Mouse (Mus musculus) left cerebral cortex, postnatal 10 days (tissue): ENCODE measurements around the gene Trim58. TPM values are rescaled to one million over a fixed set of nuclear protein-coding genes. Genes with fewer than 3 reads are reported as not detected.

Experiments
- DNase-seq, 2 experiments: peaks; one replicate each; pipeline ENCODE4 v3.0.0; 2021 to 2022; ENCODE audit warnings: low spot score in 2 of 2, mixed read lengths in 1 of 2; ENCODE audit errors: extremely low spot score in 1 of 2
- intact Hi-C: fragments of 180-260 bp; cut with DNase I; formaldehyde crosslinking; loops from one replicate; pipeline ENCODE4 v1.15.1; 2025
- total RNA-seq, 2 experiments: library from RNA; stranded (reverse); gene quantifications; 2 replicates each; pipeline ENCODE4 v1.2.3; 2021

Trim58 gene
- under 1 TPM in 1 of 2 experiments, not detected in 1; 0.20 TPM for total RNA-seq

DNA sequence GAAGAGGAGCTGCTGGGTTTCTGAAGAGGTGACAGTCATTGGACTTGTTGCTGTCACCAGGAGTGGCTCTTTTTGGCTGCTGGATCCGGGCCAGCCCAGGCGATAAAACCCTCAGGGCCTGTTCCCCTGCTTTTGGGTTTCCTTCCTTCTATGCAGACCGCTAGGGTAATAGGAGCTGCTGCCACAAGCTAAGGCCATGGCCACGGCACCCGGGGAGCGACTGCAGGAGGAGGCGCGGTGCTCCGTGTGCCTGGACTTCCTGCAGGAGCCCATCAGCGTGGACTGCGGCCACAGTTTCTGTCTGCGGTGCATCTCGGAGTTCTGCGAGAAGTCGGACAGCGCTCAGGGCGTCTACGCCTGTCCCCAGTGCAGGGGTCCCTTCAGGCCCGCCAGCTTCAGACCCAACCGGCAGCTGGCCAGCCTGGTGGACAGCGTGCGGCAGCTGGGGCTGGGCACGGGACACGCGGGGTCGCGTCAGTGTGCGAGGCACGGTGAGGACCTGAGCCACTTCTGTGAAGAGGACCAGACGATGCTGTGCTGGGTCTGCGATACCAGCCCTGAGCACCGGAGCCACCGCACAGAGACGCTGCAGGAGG, at the start of gene Trim58:
TSS of gene Trim58 (plus strand) at position 194 of the 596 bp plus-strand sequence.
- intact Hi-C loops, result no loop called here
- peak in 1 of 2 experiments; percentile 37 for DNase-seq

- intact Hi-C loops, result no loop called here
- no peak for DNase-seq
Measured at GRCm38 (mm10) chr11:58594814-58595213, 45.5 kb upstream of the Trim58 start, which contains the start of gene Olfr324. Gene Olfr324, plus strand, starts transcription at chr11:58595114.

GRCm38 (mm10) chr11:58597837-58598236, 42.4 kb upstream of the Trim58 start:
- intact Hi-C loops, result no loop called here
- DNase-seq, result no peak

DNA sequence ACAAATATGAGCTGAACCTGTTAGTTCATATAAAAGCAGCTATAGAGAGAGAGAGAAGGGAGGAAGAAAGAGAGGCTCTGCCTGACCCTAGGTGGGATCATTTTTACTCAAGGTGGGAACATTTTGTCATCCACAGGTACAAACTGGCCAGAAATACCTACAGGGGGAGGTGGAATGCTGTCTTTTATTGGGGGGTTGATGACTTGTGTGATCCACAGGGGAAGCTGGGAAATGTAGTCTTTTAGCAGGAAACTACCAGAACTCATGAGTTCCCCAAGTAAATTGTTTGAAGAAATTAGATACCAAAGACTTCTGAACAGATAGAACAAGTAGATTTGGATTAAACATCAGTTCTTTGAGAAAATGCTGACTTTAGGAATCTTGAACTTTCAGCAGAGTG, 38.2 kb upstream of the Trim58 start:
- no peak for DNase-seq
- intact Hi-C loops, result no loop called here

- DNase-seq, result no peak
- intact Hi-C loops, result no loop called here
Measured at GRCm38 (mm10) chr11:58602800-58603560, 37.3 kb upstream of the Trim58 start.

GRCm38 (mm10) chr11:58604688-58605087, 35.6 kb upstream of the Trim58 start:
- DNase-seq, result no peak
- intact Hi-C loops, result no loop called here

DNA sequence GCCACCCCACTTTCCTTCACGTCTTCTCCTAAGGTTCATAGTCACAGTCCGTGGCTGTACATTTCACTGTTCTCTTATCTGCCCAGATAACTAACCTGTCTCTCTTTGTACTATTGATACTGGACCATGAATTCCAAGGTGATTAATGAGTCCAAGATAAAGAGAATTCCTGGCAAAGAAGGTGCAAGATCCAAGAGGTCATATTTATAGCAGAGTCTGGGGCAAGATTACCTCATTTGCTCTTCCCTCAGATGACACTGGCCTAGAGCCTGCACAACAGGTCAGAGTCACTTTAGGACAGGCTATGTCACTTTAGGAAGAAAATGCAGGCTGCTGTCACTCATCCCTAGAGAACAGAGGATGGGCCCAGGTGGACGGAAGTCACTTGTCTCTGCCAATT, 35.0 kb upstream of the Trim58 start:
- intact Hi-C loops, result no loop called here
- no peak for DNase-seq

DNA sequence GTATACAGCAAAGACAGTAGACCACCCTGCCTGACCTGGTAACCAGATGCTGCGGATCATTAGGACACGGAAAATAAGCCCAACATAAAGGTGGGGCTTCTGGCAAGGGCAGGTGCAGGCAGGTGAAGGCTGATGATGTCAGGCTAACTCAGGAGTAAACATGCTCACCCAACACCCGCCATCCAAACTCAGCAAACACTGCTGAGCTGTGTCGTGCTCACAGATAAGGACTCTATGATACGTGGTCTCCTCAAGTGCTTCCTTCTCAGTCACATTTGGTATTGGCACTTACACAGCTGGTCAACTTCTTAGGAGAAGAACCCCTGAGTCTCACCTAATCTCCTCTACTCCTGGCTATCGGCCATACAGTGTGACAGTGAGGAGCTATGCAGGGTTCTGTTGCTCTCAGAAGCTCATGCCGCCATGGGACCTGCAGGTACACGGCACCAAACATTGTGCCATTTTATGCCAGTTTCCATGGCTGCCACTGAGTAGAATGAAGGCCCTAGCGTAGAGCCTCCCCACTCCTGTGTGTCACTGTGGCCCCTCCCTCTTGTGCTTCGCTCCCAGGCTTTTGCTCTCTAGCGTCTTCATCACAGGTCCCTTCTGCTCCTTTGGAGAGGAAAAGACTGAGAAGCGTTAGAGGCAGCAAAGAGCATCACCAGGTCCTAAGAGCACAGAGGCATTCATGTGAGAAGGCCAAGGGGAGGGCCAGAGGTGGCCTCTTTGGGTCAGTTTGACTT, 33.9 kb upstream of the Trim58 start:
- intact Hi-C loops, result no loop called here
- no peak for DNase-seq

DNA sequence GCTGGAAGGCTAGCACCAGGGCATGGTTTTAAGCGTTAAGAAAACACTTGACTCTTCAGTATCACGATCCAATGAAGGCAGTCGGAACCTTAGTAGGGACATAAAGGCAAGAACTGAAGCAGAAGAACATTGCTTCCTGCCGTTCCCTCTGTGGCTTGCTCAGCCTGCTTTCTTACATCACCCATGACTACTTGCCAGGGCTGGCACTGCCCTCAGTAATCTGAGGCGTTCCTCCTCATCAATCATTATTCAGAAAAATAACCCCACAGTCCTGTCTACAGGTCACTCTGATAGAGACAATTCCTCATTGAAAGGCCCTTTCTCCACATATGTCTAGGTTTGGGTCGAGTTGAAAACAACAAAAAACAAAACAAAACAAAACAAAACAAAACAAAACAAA, 33.2 kb upstream of the Trim58 start:
- no peak for DNase-seq
- intact Hi-C loops, result no loop called here

GRCm38 (mm10) chr11:58613359-58613758, 26.9 kb upstream of the Trim58 start:
- DNase-seq, result no peak
- intact Hi-C loops, result no loop called here

DNA sequence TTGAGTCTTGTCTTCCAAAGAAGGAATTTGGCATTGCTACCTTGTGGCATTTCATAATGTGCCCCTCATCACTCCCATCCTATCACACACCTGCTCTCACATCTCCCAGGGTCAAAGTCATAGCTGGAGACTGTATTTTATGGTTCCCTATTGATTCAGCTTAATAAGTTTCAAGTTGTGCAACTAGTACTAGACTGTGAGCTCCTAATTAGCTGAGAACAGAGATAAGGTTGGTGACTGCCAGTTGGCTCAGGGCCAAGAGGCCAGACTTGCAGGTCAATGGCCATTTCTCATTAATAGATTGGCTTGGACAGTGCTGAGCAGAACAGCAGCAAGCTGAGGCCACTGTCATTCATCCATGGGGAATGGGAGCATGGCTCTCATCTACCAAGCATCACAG, 25.7 kb upstream of the Trim58 start:
- no peak for DNase-seq
- intact Hi-C loops, result no loop called here

- intact Hi-C loops, result no loop called here
Measured at GRCm38 (mm10) chr11:58615975-58616374, 24.3 kb upstream of the Trim58 start, which contains the start of gene 2210407C18Rik. Gene 2210407C18Rik, minus strand, starts transcription at chr11:58616075.

GRCm38 (mm10) chr11:58618369-58618768, 21.9 kb upstream of the Trim58 start:
- intact Hi-C loops, result no loop called here
- no peak for DNase-seq

More at GRCm38 (mm10) chr11:58615975-58616374, 24.3 kb upstream of the Trim58 start, which contains the start of gene 2210407C18Rik:
- DNase-seq, result no peak

DNA sequence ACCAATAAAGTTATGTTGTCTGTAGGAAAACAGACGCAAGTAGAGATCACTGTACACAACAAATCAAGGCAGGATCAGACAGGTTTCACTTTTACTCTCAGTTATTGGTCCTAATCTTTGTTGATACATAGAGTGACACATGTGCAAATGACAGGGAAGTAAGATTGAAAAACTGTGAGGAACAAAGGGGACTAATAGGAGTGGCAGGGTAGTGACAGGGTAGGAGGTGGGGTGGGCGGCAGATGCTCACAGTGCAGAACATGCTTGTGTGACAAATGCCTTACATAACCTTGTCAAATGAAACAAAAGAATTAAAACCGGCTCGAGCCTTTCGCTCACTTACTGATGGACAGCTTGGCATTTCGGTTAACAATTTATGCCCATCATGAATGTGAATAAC, 21.5 kb upstream of the Trim58 start:
- DNase-seq, result no peak
- intact Hi-C loops, result no loop called here

- no peak for DNase-seq
- intact Hi-C loops, result no loop called here
Measured at GRCm38 (mm10) chr11:58626146-58626545, 14.1 kb upstream of the Trim58 start.

DNA sequence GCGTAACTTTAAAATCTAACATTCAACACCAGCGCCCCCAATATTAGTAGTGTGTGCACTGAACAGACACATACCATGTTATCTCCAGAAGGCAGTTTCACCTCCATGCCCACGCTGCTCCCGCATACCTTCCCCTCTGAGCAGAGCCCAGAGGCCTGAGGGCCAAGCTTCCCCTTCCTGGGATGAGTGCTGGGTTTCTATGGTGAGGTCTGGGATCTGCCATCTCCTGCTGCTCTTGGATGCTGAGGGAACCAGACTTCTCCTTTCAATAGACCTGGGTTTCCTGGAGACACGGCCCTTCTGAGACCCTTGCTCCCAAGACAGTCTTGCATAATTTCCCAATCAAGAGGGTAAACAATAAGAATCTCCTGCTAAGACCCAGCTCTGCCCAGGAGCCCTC, 9.9 kb upstream of the Trim58 start, which contains the start of gene Olfr323:
TSS of gene Olfr323 (minus strand) at position 101 of the 400 bp plus-strand sequence.
- intact Hi-C loops, result no loop called here
- DNase-seq, result no peak

DNA sequence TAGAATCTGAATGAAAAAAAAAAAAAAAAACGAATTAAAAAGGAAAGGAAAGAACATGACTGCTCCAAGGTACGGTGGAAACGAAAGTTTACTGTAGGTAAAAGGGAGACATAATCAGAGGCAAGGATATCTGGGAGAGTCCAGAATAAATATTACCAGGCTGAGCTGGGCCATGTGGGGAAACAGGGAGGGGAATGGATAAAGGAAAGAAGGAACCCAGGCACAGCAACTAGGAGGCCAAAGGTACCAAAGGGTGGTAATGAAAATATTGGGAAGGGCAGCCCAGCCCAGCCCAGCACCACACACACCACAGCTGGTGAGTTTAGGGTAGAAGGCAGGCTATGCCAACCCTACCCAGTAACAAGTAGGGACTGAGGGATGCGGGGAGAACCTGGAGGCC, 5.4 kb upstream of the Trim58 start:
- intact Hi-C loops, result loop anchor here (5.0 kb wide), 1 partner anchor 233 kb away; no protein-coding TSS in a partner anchor
- no peak for DNase-seq

DNA sequence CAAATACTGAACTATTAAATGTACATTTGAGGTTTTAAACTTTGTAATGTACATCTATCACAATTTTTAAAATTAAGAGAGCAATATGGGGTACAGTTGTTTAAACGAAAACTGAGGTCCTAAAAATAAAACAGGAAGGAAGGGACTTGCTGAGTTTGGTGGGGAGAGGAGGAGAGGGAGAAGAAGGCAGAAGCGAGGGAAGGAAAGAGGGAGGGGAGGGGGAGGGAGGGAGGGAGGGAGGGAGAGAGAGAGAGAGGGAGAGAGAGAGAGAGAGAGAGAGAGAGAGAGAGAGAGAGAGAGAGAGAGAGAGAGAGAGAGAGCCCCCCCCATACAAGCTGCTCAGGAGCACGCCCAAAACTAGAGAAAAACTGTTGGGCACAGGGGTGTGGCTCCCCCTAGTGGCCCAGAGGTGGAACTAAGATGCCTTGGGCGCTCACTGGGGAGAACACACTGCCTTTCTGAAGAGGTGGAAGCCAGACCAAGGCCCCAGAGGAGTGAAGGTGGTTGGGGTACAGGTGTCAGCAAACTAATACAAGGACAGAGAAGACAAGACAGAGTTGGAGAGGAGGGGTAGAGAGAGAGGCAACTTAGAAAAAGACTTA, 3.8 kb upstream of the Trim58 start:
- DNase-seq, result peak; percentile 34 to 41
- intact Hi-C loops, result loop anchor here (5.0 kb wide), 1 partner anchor 234 kb away; no protein-coding TSS in a partner anchor

DNA sequence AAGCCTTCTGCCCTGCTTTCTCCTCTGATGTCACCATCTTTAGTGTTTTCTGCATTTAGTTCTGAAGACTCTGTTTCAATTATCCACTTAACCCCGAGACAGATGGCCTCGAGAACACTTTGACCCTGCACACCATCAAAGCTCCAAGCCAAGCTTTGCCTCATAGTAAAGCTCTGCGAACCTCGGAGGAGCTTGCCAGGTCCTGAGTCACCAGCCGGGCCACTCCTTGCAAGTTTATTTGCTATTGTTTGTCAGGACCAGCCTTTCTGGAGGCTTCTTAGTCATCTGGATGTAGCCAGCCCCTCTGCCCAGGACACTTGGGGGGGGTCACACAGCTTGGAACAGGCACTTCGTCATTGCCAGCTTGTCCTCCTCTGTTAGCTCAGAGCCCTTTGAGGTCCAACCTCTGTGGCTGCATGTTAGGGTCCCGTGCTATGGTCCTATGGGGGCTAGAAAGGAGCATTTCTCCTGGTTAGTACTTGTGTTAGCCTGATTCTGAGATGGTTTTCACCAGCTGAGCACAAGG, 2.0 kb upstream of the Trim58 start:
- no peak for DNase-seq
- intact Hi-C loops, result loop anchor here (5.0 kb wide), 1 partner anchor 236 kb away; no protein-coding TSS in a partner anchor
